Comparison of ENCODE assay signal across 8 mouse cellular contexts in genomic region chr1:39649691-39650434, GRCm38 (mm10). TPM values are rescaled to one million over a fixed set of nuclear protein-coding genes. Genes with fewer than 3 reads are reported as not detected.
DNase-seq lines count a peak whose midpoint lies in the region; ATAC-seq lines count a peak whose summit lies in the region.

No protein-coding gene starts in this region.

- peak overlapping the region; percentile 93 for H3K4me2 ChIP-seq in lung, embryonic 16.5 days (ENCODE audit: low read depth, low read length)
- H3K4me2 ChIP-seq in hindbrain, embryonic 12.5 days (replicated peaks): peak overlapping the region; percentile 99
- peak overlapping the region; percentile 100 for H3K4me2 ChIP-seq in limb, embryonic 13.5 days (replicated peaks)

- no peaks in the 10 kb centered on the region for H3K36me3 ChIP-seq in lung, embryonic 16.5 days (ENCODE audit: control insufficient read depth, insufficient read depth, low read length)
- H3K36me3 ChIP-seq in hindbrain, embryonic 12.5 days: no peaks in the 10 kb centered on the region
- H3K36me3 ChIP-seq in limb, embryonic 13.5 days: no peaks in the 10 kb centered on the region

- no peak for DNase-seq in cerebellum, adult 9-11 months
- no peak for DNase-seq in lung, postnatal 14 days
- peak; percentile 81 to 85 for DNase-seq in right cerebral cortex, postnatal 10 days (ENCODE audit: low spot score in 2 of 2)
- DNase-seq in thymus, adult 18-20 months: no peak

- 15% methylated on average over 17 of the region's 17 CpGs for WGBS in lung, embryonic 16.5 days
- 17% methylated on average over 17 of the region's 17 CpGs for WGBS in hindbrain, embryonic 12.5 days
- 18% methylated on average over 17 of the region's 17 CpGs for WGBS in limb, embryonic 13.5 days

- ATAC-seq in cerebellum, adult (ENCODE audit: insufficient number of reproducible peaks, low FRiP score, low TSS enrichment): peak; percentile 53; the same call in 1 of the 2 replicates
- ATAC-seq in lung, embryonic 16.5 days (ENCODE audit: low read depth): no peak
- ATAC-seq in hindbrain, embryonic 12.5 days (ENCODE audit: low FRiP score): no peak
- ATAC-seq in limb, embryonic 13.5 days (ENCODE audit: low FRiP score, low read depth): no peak; the same call in 1 of the 2 replicates

- H3K9ac ChIP-seq in lung, embryonic 16.5 days (ENCODE audit: low read length): 0 out of 2 replicates have a peak overlapping the region, but pooled peaks have one; percentile 28
- peak overlapping the region; percentile 73 for H3K9ac ChIP-seq in hindbrain, embryonic 12.5 days
- H3K9ac ChIP-seq in limb, embryonic 13.5 days: peak overlapping the region; percentile 63

- peaks cover 13% of the 10 kb centered on the region for H3K4me1 ChIP-seq in lung, embryonic 16.5 days (replicated peaks; ENCODE audit: control insufficient read depth, insufficient read depth, low read length)
- peaks cover 21% of the 10 kb centered on the region for H3K4me1 ChIP-seq in hindbrain, embryonic 12.5 days
- H3K4me1 ChIP-seq in limb, embryonic 13.5 days: peaks cover 23% of the 10 kb centered on the region

- H3K4me3 ChIP-seq in lung, embryonic 16.5 days (ENCODE audit: low read length): peak overlapping the region; percentile 55
- H3K4me3 ChIP-seq in hindbrain, embryonic 12.5 days: peak overlapping the region; percentile 60
- peak overlapping the region; percentile 58 for H3K4me3 ChIP-seq in limb, embryonic 13.5 days

- peaks cover 39% of the 10 kb centered on the region for H3K27me3 ChIP-seq in lung, embryonic 16.5 days (ENCODE audit: control insufficient read depth, insufficient read depth, low read depth, low read length)
- H3K27me3 ChIP-seq in hindbrain, embryonic 12.5 days: peaks cover 35% of the 10 kb centered on the region
- H3K27me3 ChIP-seq in limb, embryonic 13.5 days: peaks cover 61% of the 10 kb centered on the region

- H3K27ac ChIP-seq in lung, embryonic 16.5 days (ENCODE audit: low read length): no peak overlapping the region
- H3K27ac ChIP-seq in hindbrain, embryonic 12.5 days: no peak overlapping the region
- no peak overlapping the region for H3K27ac ChIP-seq in limb, embryonic 13.5 days

- H3K9me3 ChIP-seq in lung, embryonic 16.5 days (ENCODE audit: control insufficient read depth, low read length): no peaks in the 10 kb centered on the region
- no peaks in the 10 kb centered on the region for H3K9me3 ChIP-seq in hindbrain, embryonic 12.5 days (replicated peaks)
- H3K9me3 ChIP-seq in limb, embryonic 13.5 days: no peaks in the 10 kb centered on the region

RNA-seq across cellular contexts. Expression of gene Creg2, which starts 1.4 kb away (rescaled TPM):
- 0.04 and 0.14 TPM in 2 replicates for polyA plus RNA-seq in lung, embryonic 16.5 days (2015; fragmentation: Nextera tagmentation; extraction: Ambion mirVana)
- polyA plus RNA-seq in hindbrain, embryonic 12.5 days (2016; fragmentation: Nextera tagmentation; extraction: Ambion mirVana): 2.0 and 2.3 TPM in 2 replicates
- polyA plus RNA-seq in limb, embryonic 13.5 days (2015; fragmentation: Nextera tagmentation; extraction: Ambion mirVana): 0.13 and 0.15 TPM in 2 replicates

Comparison
In these comparisons a context has a peak if more than half of its experiments do, and no peak if none do; other contexts are left out.
1. DNase-seq: peak in right cerebral cortex, postnatal 10 days (2 of 2); none in cerebellum, adult 9-11 months (single experiment), lung, postnatal 14 days (single experiment) and thymus, adult 18-20 months (0 of 2).
2. Peak in every context shown above with its lines, with median percentiles within 50 percentile points of each other: H3K4me2 ChIP-seq, H3K4me3 ChIP-seq and H3K9ac ChIP-seq.